Mouse (Mus musculus) spleen, postnatal 0 days (tissue): ENCODE measurements around the gene Ccnd1. TPM values are rescaled to one million over a fixed set of nuclear protein-coding genes. Genes with fewer than 3 reads are reported as not detected.

Experiments used
- polyA plus RNA-seq: library from polyadenylated mRNA; unstranded; fragments of >200 nt; fragmentation: Nextera tagmentation; extraction: Ambion mirVana; gene quantifications from 2 replicates; pipeline ENCODE4 v1.2.1, GENCODE M21; 2015

The Ccnd1 gene
- polyA plus RNA-seq: 14.4 and 16.5 TPM in 2 replicates

DNA sequence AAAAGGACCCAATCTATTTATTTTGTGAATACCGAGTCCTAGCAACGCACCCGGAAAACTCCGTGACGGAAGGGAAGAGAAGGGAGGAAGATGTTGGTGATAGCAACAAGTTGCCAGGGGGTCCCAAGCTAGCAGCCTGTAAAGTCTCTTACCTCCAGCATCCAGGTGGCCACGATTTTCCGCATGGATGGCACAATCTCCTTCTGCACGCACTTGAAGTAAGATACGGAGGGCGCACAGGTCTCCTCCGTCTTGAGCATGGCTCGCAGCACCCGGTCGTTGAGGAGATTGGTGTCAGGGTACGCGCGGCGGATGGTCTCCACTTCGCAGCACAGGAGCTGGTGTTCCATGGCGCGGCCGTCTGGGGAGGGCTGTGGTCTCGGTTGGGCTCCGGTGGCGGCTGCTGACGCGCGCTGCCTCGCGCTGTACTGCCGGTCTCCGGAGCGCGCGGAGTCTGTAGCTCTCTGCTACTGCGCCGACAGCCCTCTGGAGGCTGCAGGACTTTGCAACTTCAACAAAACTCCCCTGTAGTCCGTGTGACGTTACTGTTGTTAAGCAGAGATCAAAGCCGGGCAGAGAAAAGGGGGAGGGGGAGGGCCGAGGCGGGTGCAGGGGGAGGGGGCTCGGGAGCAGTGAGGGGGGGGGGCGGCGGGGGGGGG, at the start of gene Ccnd1:
Gene Ccnd1, minus strand, starts transcription at position 582 of the 659 bp plus-strand sequence.

DNA sequence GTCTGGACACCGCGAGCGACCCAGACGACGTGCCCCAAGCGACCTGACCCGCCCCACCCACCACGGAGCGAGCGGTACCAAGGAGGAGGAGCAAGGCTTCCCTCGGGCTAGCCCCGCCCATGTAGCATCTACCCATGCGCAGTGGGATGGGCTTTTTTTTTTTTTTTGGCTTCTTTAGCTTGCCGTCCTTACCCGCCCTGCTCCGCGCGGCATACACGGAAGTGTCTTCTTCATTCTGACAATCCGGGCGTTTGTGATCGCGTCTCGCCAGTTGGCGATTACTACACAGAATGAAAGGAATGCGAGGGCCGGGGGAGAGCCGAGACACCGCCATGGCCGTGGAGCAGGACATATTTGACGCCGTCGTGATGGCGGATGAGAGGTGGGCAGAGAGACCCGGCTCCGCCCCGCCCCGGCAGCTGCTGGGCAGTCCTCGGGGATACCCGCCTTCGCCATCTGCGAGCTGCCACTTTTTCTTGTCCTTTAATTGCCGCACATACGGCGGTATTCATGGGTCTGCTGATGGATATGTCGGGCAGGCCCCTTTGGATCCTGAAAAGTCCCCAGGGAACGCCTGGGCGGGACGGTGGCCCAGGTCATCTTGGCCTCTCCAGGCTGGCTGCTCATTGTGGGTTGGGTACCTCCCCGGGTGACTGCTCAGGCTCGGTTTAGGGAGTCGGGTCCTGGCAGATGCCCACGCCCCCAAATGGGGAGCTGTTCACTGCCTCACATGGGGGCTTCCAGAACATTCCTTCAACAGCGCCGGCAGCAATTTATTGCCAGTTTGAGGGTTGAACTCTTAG, 24.6 kb downstream of the Ccnd1 start, which contains the start of gene LTO1:
Gene LTO1, plus strand, starts transcription at position 153 of the 803 bp plus-strand sequence.

DNA sequence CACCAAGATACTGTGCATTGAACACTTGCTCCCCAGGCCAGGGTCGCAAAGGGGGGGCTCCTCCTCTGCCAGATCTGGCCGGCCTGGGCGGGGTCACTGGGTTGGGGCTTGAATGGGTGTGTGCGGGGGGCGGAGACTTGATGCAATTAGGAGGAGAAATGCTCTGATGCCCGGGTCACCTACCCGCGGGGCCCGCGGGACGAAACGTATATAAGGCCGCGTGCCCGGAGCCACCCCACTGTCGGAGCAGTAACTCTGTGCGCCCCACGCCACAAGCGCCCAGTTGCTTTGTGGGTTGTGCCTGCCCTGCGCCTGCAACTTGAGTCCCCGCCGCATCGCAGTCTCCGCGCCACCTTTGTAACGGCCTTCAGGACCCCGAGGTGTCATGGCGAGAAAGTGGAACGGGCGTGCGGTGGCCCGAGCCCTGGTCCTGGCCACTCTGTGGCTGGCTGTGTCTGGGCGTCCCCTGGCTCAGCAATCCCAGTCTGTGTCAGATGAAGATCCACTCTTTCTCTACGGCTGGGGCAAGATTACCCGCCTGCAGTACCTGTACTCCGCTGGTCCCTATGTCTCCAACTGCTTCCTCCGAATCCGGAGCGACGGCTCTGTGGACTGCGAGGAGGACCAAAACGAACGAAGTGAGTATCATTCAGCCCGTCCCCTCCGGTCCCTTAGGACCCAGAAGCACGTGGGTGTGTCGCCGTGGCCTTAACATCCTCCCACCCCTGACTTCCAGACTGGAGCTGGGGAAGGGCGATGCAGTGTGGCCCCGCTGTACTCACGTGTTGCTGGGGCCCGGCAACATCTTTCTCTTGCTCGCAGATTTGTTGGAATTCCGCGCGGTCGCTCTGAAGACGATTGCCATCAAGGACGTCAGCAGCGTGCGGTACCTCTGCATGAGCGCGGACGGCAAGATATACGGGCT, 43.2 kb downstream of the Ccnd1 start, which contains the start of gene Fgf15:
Gene Fgf15, plus strand, starts transcription at position 238 of the 925 bp plus-strand sequence.

Other genes starting within 250 kb of the Ccnd1 start
- gene Ano1, start 188.0 kb downstream of the Ccnd1 start, polyA plus RNA-seq: 5.0 and 5.5 TPM in 2 replicates
- gene Fgf3, start 101.8 kb downstream of the Ccnd1 start, polyA plus RNA-seq: 0.14 and 0.16 TPM in 2 replicates
- not detected in 2 replicates for gene Fgf4, start 92.6 kb downstream of the Ccnd1 start, polyA plus RNA-seq
- gene Fgf15, start 43.4 kb downstream of the Ccnd1 start, polyA plus RNA-seq: not detected in 2 replicates
- 13.4 and 14.6 TPM in 2 replicates for gene LTO1, start 24.8 kb downstream of the Ccnd1 start, polyA plus RNA-seq